Mouse (Mus musculus) G1E (cell line): Measurements from ENCODE around the gene Ap2a1.

ENCODE experiments used
- CTCF ChIP-seq: IDR thresholded peaks from 2 replicates; pipeline ENCODE4 v1.5.1; 2012; ENCODE audit warnings: low read depth, low read length, inconsistent platforms, mixed read lengths
- GATA1 ChIP-seq: IDR thresholded peaks from 2 replicates; pipeline ENCODE4 v1.6.1; 2012; ENCODE audit warnings: borderline replicate concordance, low read length, inconsistent platforms, mixed read lengths
- GATA2 ChIP-seq: IDR thresholded peaks from 2 replicates; pipeline ENCODE4 v1.6.1; 2012; ENCODE audit warnings: low read depth, low read length, inconsistent platforms, borderline replicate concordance
- POLR2AphosphoS5 ChIP-seq: IDR thresholded peaks from 2 replicates; pipeline ENCODE4 v1.6.1; 2012; ENCODE audit warnings: low read depth, low read length, inconsistent platforms; ENCODE audit not compliant: insufficient replicate concordance
- TAL1 ChIP-seq: conservative IDR thresholded peaks from 2 replicates; pipeline ENCODE4 v1.6.1; 2012; ENCODE audit warnings: low read depth, low read length, inconsistent platforms, mixed read lengths

- TF ChIP-seq CTCF = no peak
- TF ChIP-seq POLR2AphosphoS5 = no peak
- no peak for TF ChIP-seq GATA1
- TF ChIP-seq TAL1 = no peak
- TF ChIP-seq GATA2 = no peak
Observed at GRCm38 (mm10) chr7:44918219-44918618, 11.1 kb downstream of the Ap2a1 start.
